Comparison of ENCODE assay signal across 8 mouse cellular contexts in the genomic region with DNA sequence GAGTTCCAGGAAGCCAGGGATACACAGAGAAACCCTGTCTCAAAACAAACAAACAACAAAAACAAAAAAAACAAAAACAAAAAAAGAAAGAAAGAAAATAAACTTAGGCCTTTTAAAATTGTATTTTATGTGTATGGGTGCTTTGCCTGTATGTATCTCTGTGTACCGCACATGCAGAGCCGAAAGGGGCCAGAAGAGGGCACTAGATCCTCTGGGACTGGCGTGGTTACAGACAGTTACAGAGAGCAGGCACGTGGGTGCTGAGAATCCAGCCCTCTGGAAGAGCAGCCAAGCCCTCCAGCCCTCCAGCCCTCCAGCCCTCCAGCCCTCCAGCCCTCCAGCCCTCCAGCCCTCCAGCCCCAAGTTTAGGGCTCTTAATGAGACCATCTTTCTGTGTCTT. TPM values are rescaled to one million over a fixed set of nuclear protein-coding genes. Genes with fewer than 3 reads are reported as not detected.
A peak's percentile ranks its signal among the peaks of the same experiment; 100 is the strongest.
DNase-seq lines count a peak whose midpoint lies in the region; ATAC-seq and TF ChIP-seq lines count a peak whose summit lies in the region.
"Had no signal": no experiment of that assay in that cellular context is flagged by ENCODE, and none has a peak within 500 bp of the region (broad histone marks: within the 10 kb centered on the region; RNA-seq: fewer than 3 reads in every experiment).

No protein-coding gene starts in this region.

- no peak overlapping the region for H3K4me3 ChIP-seq in kidney, postnatal 0 days (replicated peaks; ENCODE audit: low read depth, low read length)
- H3K4me3 ChIP-seq in liver, embryonic 11.5 days (ENCODE audit: low read depth, low read length): no peak overlapping the region
- H3K4me3 ChIP-seq: heart, embryonic 13.5 days had no signal

- no peaks in the 10 kb centered on the region for H3K4me1 ChIP-seq in kidney, postnatal 0 days (replicated peaks; ENCODE audit: insufficient read depth, low read length)
- H3K4me1 ChIP-seq in liver, embryonic 11.5 days (replicated peaks; ENCODE audit: control insufficient read depth, insufficient read depth, low read length): peaks cover 3% of the 10 kb centered on the region; the same call in 1 of the 2 replicates

- peak; percentile 64 for TF ChIP-seq CTCF in kidney, postnatal 0 days (IDR thresholded peaks at IDR 0.05; ENCODE audit: low read depth)

- no peaks in the 10 kb centered on the region for H3K27me3 ChIP-seq in kidney, postnatal 0 days (ENCODE audit: insufficient read depth, low read length)
- H3K27me3 ChIP-seq in liver, embryonic 11.5 days (replicated peaks; ENCODE audit: control insufficient read depth, insufficient read depth, low read length): no peaks in the 10 kb centered on the region

- no peaks in the 10 kb centered on the region for H3K36me3 ChIP-seq in kidney, postnatal 0 days (ENCODE audit: insufficient read depth, low read length)
- H3K36me3 ChIP-seq in liver, embryonic 11.5 days (ENCODE audit: control insufficient read depth, insufficient read depth, low read length): no peaks in the 10 kb centered on the region
- H3K36me3 ChIP-seq: heart, embryonic 13.5 days had no signal

- H3K9ac ChIP-seq in kidney, postnatal 0 days (ENCODE audit: low read depth, low read length): no peak overlapping the region
- H3K9ac ChIP-seq in liver, embryonic 11.5 days (ENCODE audit: low read depth, low read length): no peak overlapping the region
- H3K9ac ChIP-seq: heart, embryonic 13.5 days had no signal

- no peak for ATAC-seq in kidney, postnatal 0 days (replicated peaks; ENCODE audit: low FRiP score, low read depth)
- ATAC-seq in liver, embryonic 11.5 days (replicated peaks; ENCODE audit: low FRiP score): no peak

- no peaks in the 10 kb centered on the region for H3K9me3 ChIP-seq in kidney, postnatal 0 days (replicated peaks; ENCODE audit: low read length)
- no peaks in the 10 kb centered on the region for H3K9me3 ChIP-seq in liver, embryonic 11.5 days (ENCODE audit: control insufficient read depth, low read length)
- H3K9me3 ChIP-seq: heart, embryonic 13.5 days had no signal

- H3K27ac ChIP-seq in kidney, postnatal 0 days: no peak overlapping the region
- H3K27ac ChIP-seq in liver, embryonic 11.5 days (ENCODE audit: low read depth, low read length): no peak overlapping the region
- H3K27ac ChIP-seq: heart, embryonic 13.5 days had no signal

- H3K4me2 ChIP-seq in kidney, postnatal 0 days (ENCODE audit: low read length): no peak overlapping the region
- H3K4me2 ChIP-seq in liver, embryonic 11.5 days: no peak overlapping the region
- H3K4me2 ChIP-seq: heart, embryonic 13.5 days had no signal

- WGBS in kidney, postnatal 0 days: 23% methylated on average over 4 of the region's 4 CpGs
- 22% methylated on average over 4 of the region's 4 CpGs for WGBS in liver, embryonic 11.5 days

- DNase-seq in kidney, postnatal 0 days (ENCODE audit: low spot score): no peak
- no peak for DNase-seq in kidney, adult 11 months
- DNase-seq in MEL-GATA-1-ER (ENCODE audit: extremely low read depth, low read depth): peak; percentile 73
- peak; percentile 78 for DNase-seq in brain, adult 2 months (ENCODE audit: low read depth, low spot score)
- DNase-seq in liver, embryonic 11.5 days (ENCODE audit: low spot score): peak; percentile 46
- DNase-seq in testis, postnatal 10 days (ENCODE audit: low spot score): peak; percentile 60
- no peak for DNase-seq in ovary, postnatal 10 days (ENCODE audit: low spot score)

RNA-seq across cellular contexts. Expression of gene Zfyve28, which starts 16.5 kb away (rescaled TPM):
- polyA plus RNA-seq in kidney, postnatal 0 days (2015; fragmentation: Nextera tagmentation; extraction: Ambion mirVana): 0.08 and 0.14 TPM in 2 replicates
- 0.22 TPM in 1 of 2 replicates, not detected in the other for polyA plus RNA-seq in liver, embryonic 11.5 days (2014; fragmentation: Nextera tagmentation; extraction: Ambion mirVana)

RNA-seq across cellular contexts. Expression of gene Cfap99, which starts 16.7 kb away (rescaled TPM):
- polyA plus RNA-seq in kidney, postnatal 0 days (2015; fragmentation: Nextera tagmentation; extraction: Ambion mirVana): not detected in 2 replicates
- not detected in 2 replicates for polyA plus RNA-seq in liver, embryonic 11.5 days (2014; fragmentation: Nextera tagmentation; extraction: Ambion mirVana)
- polyA plus RNA-seq: heart, embryonic 13.5 days had no signal

Comparison
In these comparisons a context has a peak if more than half of its experiments do, and no peak if none do; other contexts are left out.
1. DNase-seq: peak in MEL-GATA-1-ER (single experiment), brain, adult 2 months (single experiment), liver, embryonic 11.5 days (single experiment) and testis, postnatal 10 days (single experiment); none in kidney, postnatal 0 days (single experiment), kidney, adult 11 months (single experiment) and ovary, postnatal 10 days (single experiment).